Mouse (Mus musculus) MEL (cell line): ENCODE data around the gene Sall1.

Source experiments
- CTCF ChIP-seq, 3 experiments: IDR thresholded peaks in 2 of 3; conservative IDR thresholded peaks in 1 of 3; 2 replicates each; pipeline ENCODE4 v1.5.1; 2011 to 2012; ENCODE audit warnings: low read length in 3 of 3, low read depth in 2 of 3, mild to moderate bottlenecking in 2 of 3, improper control_type of control experiment in 1 of 3, inconsistent platforms in 1 of 3, mixed read lengths in 1 of 3, moderate library complexity in 1 of 3; ENCODE audit not compliant: control insufficient read depth in 1 of 3, insufficient read depth in 1 of 3, poor library complexity in 1 of 3, severe bottlenecking in 1 of 3
- GATA1 ChIP-seq: IDR thresholded peaks from 2 replicates; pipeline ENCODE4 v1.6.1; 2011; ENCODE audit warnings: low read depth, low read length, improper control_type of control experiment
- NELFE ChIP-seq: IDR thresholded peaks from 2 replicates; pipeline ENCODE4 v1.6.1; 2011; ENCODE audit warnings: low read depth, low read length, improper control_type of control experiment

DNA sequence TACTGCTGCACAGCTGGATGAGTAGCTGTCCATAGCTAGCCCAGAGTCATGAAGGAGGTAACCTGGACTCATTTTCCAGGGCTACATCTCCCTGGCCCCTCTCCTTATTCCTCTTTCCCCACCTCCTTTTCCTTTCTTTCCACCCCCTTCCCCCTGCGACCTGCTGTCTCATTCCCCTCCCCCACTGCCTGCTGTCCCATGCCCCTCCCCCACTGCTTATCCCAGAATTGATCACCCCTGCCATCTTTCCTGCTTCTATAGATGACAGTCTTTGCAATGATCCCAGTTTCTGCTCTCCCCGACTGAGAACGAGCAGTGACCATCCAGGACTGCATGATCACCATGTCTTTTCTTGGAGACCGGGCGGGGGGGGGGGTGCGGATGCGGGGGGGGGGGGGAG lies 35.2 kb downstream of the Sall1 start:
- TF ChIP-seq GATA1 (no peak), CTCF (IDR thresholded peaks at IDR 0.05 in 2 of 3, conservative IDR thresholded peaks at IDR 0.05 in 1 of 3; ENCODE audit: control insufficient read depth in 1 of 3, insufficient read depth in 1 of 3, low read depth in 2 of 3, low read length in 3 of 3, poor library complexity in 1 of 3, severe bottlenecking in 1 of 3) (no peak), NELFE (no peak)
